Mouse (Mus musculus) midbrain, embryonic 14.5 days (tissue): ENCODE data around the gene 2310022B05Rik. TPM values are rescaled to one million over a fixed set of nuclear protein-coding genes. Genes with fewer than 3 reads are reported as not detected.

Experiments used
- ATAC-seq: fragments of 200-750 bp; cut with Nextera tagmentation; 2 replicates; pipeline ENCODE4 v1.8.0; 2017; ENCODE audit warnings: moderate number of reproducible peaks, moderate library complexity; ENCODE audit not compliant: low FRiP score, low TSS enrichment
- DNase-seq: peaks from one replicate; pipeline ENCODE4 v3.0.0-alpha.2; 2015
- H3K27ac ChIP-seq: fragments of 300-500 bp; sonication (generic); replicated peaks from 2 replicates; pipeline ENCODE4 v1.5.1; 2014; ENCODE audit warnings: mild to moderate bottlenecking, low read depth, low read length, moderate library complexity
- H3K27me3 ChIP-seq: fragments of 300-500 bp; sonication (generic); 2 replicates; pipeline ENCODE4 v1.6.1; 2014; ENCODE audit warnings: low read length, control low read depth, mixed read lengths; ENCODE audit not compliant: control insufficient read depth, insufficient read depth
- H3K36me3 ChIP-seq: fragments of 300-500 bp; sonication (generic); 2 replicates; pipeline ENCODE4 v1.6.1; 2014; ENCODE audit warnings: low read length, control low read depth; ENCODE audit not compliant: control insufficient read depth, insufficient read depth
- H3K4me1 ChIP-seq: fragments of 300-500 bp; sonication (generic); 2 replicates; pipeline ENCODE4 v1.6.1; 2014; ENCODE audit warnings: mild to moderate bottlenecking, antibody characterized with exemption, low read length, control low read depth; ENCODE audit not compliant: control insufficient read depth, insufficient read depth
- H3K4me2 ChIP-seq: fragments of 300-500 bp; sonication (generic); 2 replicates; pipeline ENCODE4 v1.6.1; 2014; ENCODE audit warnings: mild to moderate bottlenecking, low read length, moderate library complexity
- H3K4me3 ChIP-seq: fragments of 300-500 bp; sonication (generic); replicated peaks from 2 replicates; pipeline ENCODE4 v1.5.1; 2014; ENCODE audit warnings: low read depth, low read length
- H3K9ac ChIP-seq: fragments of 300-500 bp; sonication (generic); replicated peaks from 2 replicates; pipeline ENCODE4 v1.6.1; 2014; ENCODE audit warnings: mild to moderate bottlenecking, low read length, moderate library complexity
- H3K9me3 ChIP-seq: fragments of 300-500 bp; sonication (generic); 2 replicates; pipeline ENCODE4 v1.6.1; 2016; ENCODE audit warnings: low read length, control low read depth, mixed read lengths; ENCODE audit not compliant: control insufficient read depth
- WGBS: fragments of 180-500 bp; shearing (Covaris S2); extraction: QIAGEN DNeasy Blood & Tissue Kit; methylation state at CpG from one replicate; pipeline ENCODE4 v1.1.7; 2014; 5-methylcytosine and 5-hydroxymethylcytosine counted together
- polyA plus RNA-seq: library from polyadenylated mRNA; unstranded; fragments of >200 nt; fragmentation: Nextera tagmentation; extraction: Ambion mirVana; gene quantifications from 2 replicates; pipeline ENCODE4 v1.2.1, GENCODE M21; 2014

2310022B05Rik gene
- polyA plus RNA-seq, 1 experiment from 2014 or later = 29.0 TPM

- no peaks in the 10 kb centered on the region for H3K9me3 ChIP-seq
- DNase-seq (no peak), ATAC-seq (no peak)
Measured at GRCm38 (mm10) chr8:124608972-124609353, 54.2 kb downstream of the 2310022B05Rik start.

GRCm38 (mm10) chr8:124608239-124608971, 54.8 kb downstream of the 2310022B05Rik start:
- 76% methylated on average over 13 of the region's 13 CpGs for WGBS
- H3K9ac ChIP-seq = no peak overlapping the region

More at GRCm38 (mm10) chr8:124608972-124609353, 54.2 kb downstream of the 2310022B05Rik start:
- H3K4me3 ChIP-seq = no peak overlapping the region
- no peaks in the 10 kb centered on the region for H3K4me1 ChIP-seq
- no peaks in the 10 kb centered on the region for H3K36me3 ChIP-seq
- H3K27me3 ChIP-seq = no peaks in the 10 kb centered on the region
- H3K27ac ChIP-seq = no peak overlapping the region
- H3K9ac ChIP-seq = no peak overlapping the region
- WGBS = 81% methylated on average over 9 of the region's 9 CpGs
- H3K4me2 ChIP-seq = no peak overlapping the region

GRCm38 (mm10) chr8:124604066-124604465, 59.1 kb downstream of the 2310022B05Rik start:
- Histone ChIP-seq H3K27ac (no peak overlapping the region), H3K4me1 (no peaks in the 10 kb centered on the region), H3K36me3 (no peaks in the 10 kb centered on the region), H3K27me3 (no peaks in the 10 kb centered on the region), H3K4me2 (no peak overlapping the region), H3K4me3 (no peak overlapping the region), H3K9me3 (no peaks in the 10 kb centered on the region), H3K9ac (no peak overlapping the region)
- no peak for ATAC-seq
- DNase-seq = no peak
- WGBS = 74% methylated on average over 5 of the region's 5 CpGs

More at GRCm38 (mm10) chr8:124608239-124608971, 54.8 kb downstream of the 2310022B05Rik start:
- Histone ChIP-seq H3K4me3 (no peak overlapping the region), H3K27me3 (no peaks in the 10 kb centered on the region), H3K4me2 (no peak overlapping the region), H3K4me1 (no peaks in the 10 kb centered on the region), H3K9me3 (no peaks in the 10 kb centered on the region), H3K36me3 (no peaks in the 10 kb centered on the region), H3K27ac (no peak overlapping the region)
- ATAC-seq = no peak
- peak; percentile 43 for DNase-seq

- H3K4me1 ChIP-seq = no peaks in the 10 kb centered on the region
- 79% methylated on average over 4 of the region's 4 CpGs for WGBS
- H3K4me3 ChIP-seq = no peak overlapping the region
- H3K36me3 ChIP-seq = no peaks in the 10 kb centered on the region
- no peak for ATAC-seq
- DNase-seq = no peak
- no peak overlapping the region for H3K4me2 ChIP-seq
- no peaks in the 10 kb centered on the region for H3K27me3 ChIP-seq
- H3K9me3 ChIP-seq = no peaks in the 10 kb centered on the region
- no peak overlapping the region for H3K27ac ChIP-seq
- H3K9ac ChIP-seq = no peak overlapping the region
Measured at GRCm38 (mm10) chr8:124589393-124589792, 73.8 kb downstream of the 2310022B05Rik start.

- no peak for DNase-seq
- no peak for ATAC-seq
- Histone ChIP-seq H3K4me3 (no peak overlapping the region), H3K36me3 (no peaks in the 10 kb centered on the region), H3K4me1 (no peaks in the 10 kb centered on the region), H3K9ac (no peak overlapping the region), H3K4me2 (no peak overlapping the region), H3K27ac (no peak overlapping the region), H3K9me3 (no peaks in the 10 kb centered on the region), H3K27me3 (no peaks in the 10 kb centered on the region)
- 83% methylated on average over 2 of the region's 2 CpGs for WGBS
Measured at GRCm38 (mm10) chr8:124586556-124586955, 76.6 kb downstream of the 2310022B05Rik start.

Other genes starting within 250 kb of the 2310022B05Rik start
- gene Pgbd5, start 223.7 kb downstream of the 2310022B05Rik start, polyA plus RNA-seq = 12.8 and 13.8 TPM in 2 replicates
- gene Cog2, start 142.6 kb downstream of the 2310022B05Rik start, polyA plus RNA-seq = 33.0 and 39.3 TPM in 2 replicates
- gene Agt, start 93.7 kb downstream of the 2310022B05Rik start, polyA plus RNA-seq = 0.25 and 0.26 TPM in 2 replicates
- gene Capn9, start 87.3 kb downstream of the 2310022B05Rik start, polyA plus RNA-seq = 0.09 and 0.15 TPM in 2 replicates
- gene Ttc13, start 58.6 kb upstream of the 2310022B05Rik start, polyA plus RNA-seq = 56.3 and 70.9 TPM in 2 replicates
- 36.1 and 39.0 TPM in 2 replicates for gene Arv1, start 58.8 kb upstream of the 2310022B05Rik start, polyA plus RNA-seq
- 0.21 and 0.32 TPM in 2 replicates for gene Fam89a, start 88.5 kb upstream of the 2310022B05Rik start, polyA plus RNA-seq
- 31.1 and 31.9 TPM in 2 replicates for gene Trim67, start 129.7 kb upstream of the 2310022B05Rik start, polyA plus RNA-seq
- gene Gnpat, start 199.7 kb upstream of the 2310022B05Rik start, polyA plus RNA-seq = 65.5 and 90.8 TPM in 2 replicates
- gene 2810004N23Rik, start 199.8 kb upstream of the 2310022B05Rik start, polyA plus RNA-seq = 21.4 and 24.2 TPM in 2 replicates
- gene Exoc8, start 234.3 kb upstream of the 2310022B05Rik start, polyA plus RNA-seq = 13.0 and 13.2 TPM in 2 replicates
- gene Sprtn, start 234.5 kb upstream of the 2310022B05Rik start, polyA plus RNA-seq = 9.8 and 11.7 TPM in 2 replicates